Mouse (Mus musculus): ENCODE results near the gene Hcn2.
A peak's percentile ranks its signal among the peaks of the same experiment; 100 is the strongest.
"Not testable (repeated sequence)": the region's sequence is repeated elsewhere in the genome, so short reads cannot be mapped to it uniquely, and the experiment has no call there.

The Hcn2 gene

GRCm38 (mm10) chr10:79687513-79687912 is 28.9 kb upstream of the Hcn2 start:
- no peak for DNase-seq (ENCODE audit: low spot score in 2 of 2)

GRCm38 (mm10) chr10:79688720-79689119 is 27.7 kb upstream of the Hcn2 start, which contains the start of gene Gzmm:
TSS of gene Gzmm (plus strand) at chr10:79689020.
- DNase-seq (ENCODE audit: low spot score in 2 of 2), result no peak

GRCm38 (mm10) chr10:79689178-79689577 is 27.3 kb upstream of the Hcn2 start:
- DNase-seq (ENCODE audit: low spot score in 2 of 2), result no peak

GRCm38 (mm10) chr10:79691986-79692548 is 24.4 kb upstream of the Hcn2 start:
- DNase-seq (ENCODE audit: low spot score in 2 of 2), result no peak

GRCm38 (mm10) chr10:79693580-79694378 is 22.7 kb upstream of the Hcn2 start:
- no peak for DNase-seq (ENCODE audit: low spot score in 2 of 2)

- no peak for DNase-seq (ENCODE audit: low spot score in 2 of 2)
Observed at GRCm38 (mm10) chr10:79694379-79694655, 22.1 kb upstream of the Hcn2 start.

- DNase-seq (ENCODE audit: low spot score in 2 of 2), result peak in 1 of 2 experiments; percentile 80
Observed at GRCm38 (mm10) chr10:79695231-79696128, 21.0 kb upstream of the Hcn2 start.

- DNase-seq (ENCODE audit: low spot score in 2 of 2), result no peak
Observed at GRCm38 (mm10) chr10:79696129-79696651, 20.2 kb upstream of the Hcn2 start.

GRCm38 (mm10) chr10:79697916-79698315 is 18.5 kb upstream of the Hcn2 start:
- DNase-seq (ENCODE audit: low spot score in 2 of 2), result peak in 1 of 2 experiments; percentile 60

GRCm38 (mm10) chr10:79698459-79698858 is 18.0 kb upstream of the Hcn2 start:
- no peak for DNase-seq (ENCODE audit: low spot score in 2 of 2)

GRCm38 (mm10) chr10:79700676-79701075 is 15.8 kb upstream of the Hcn2 start:
- DNase-seq (ENCODE audit: low spot score in 2 of 2), result no peak

GRCm38 (mm10) chr10:79701443-79702129 is 14.8 kb upstream of the Hcn2 start:
- DNase-seq (ENCODE audit: low spot score in 2 of 2), result peak in 1 of 2 experiments; percentile 43

GRCm38 (mm10) chr10:79702970-79703369 is 13.5 kb upstream of the Hcn2 start:
- DNase-seq (ENCODE audit: low spot score in 2 of 2), result not testable (repeated sequence)

GRCm38 (mm10) chr10:79703541-79703940 is 12.9 kb upstream of the Hcn2 start:
- DNase-seq (ENCODE audit: low spot score in 2 of 2), result no peak

GRCm38 (mm10) chr10:79704065-79704969 is 12.1 kb upstream of the Hcn2 start, which contains the start of gene Bsg:
TSS of gene Bsg (plus strand) at chr10:79704491.
- peak; percentile 99 for DNase-seq (ENCODE audit: low spot score in 2 of 2)

GRCm38 (mm10) chr10:79704970-79705360 is 11.5 kb upstream of the Hcn2 start:
- no peak for DNase-seq (ENCODE audit: low spot score in 2 of 2)

GRCm38 (mm10) chr10:79705951-79706350 is 10.5 kb upstream of the Hcn2 start:
- DNase-seq (ENCODE audit: low spot score in 2 of 2), result no peak

- DNase-seq (ENCODE audit: low spot score in 2 of 2), result no peak
Observed at GRCm38 (mm10) chr10:79706406-79707094, 9.9 kb upstream of the Hcn2 start.

GRCm38 (mm10) chr10:79707162-79707561 is 9.3 kb upstream of the Hcn2 start:
- no peak for DNase-seq (ENCODE audit: low spot score in 2 of 2)

- no peak for DNase-seq (ENCODE audit: low spot score in 2 of 2)
Observed at GRCm38 (mm10) chr10:79707759-79708158, 8.7 kb upstream of the Hcn2 start.

Data from right cerebral cortex, postnatal 10 days (tissue).